Mouse (Mus musculus) ovary, adult 18-20 months (tissue): ENCODE measurements around the gene Prkcb.

ENCODE experiments used
- DNase-seq: peaks from one replicate; pipeline ENCODE4 v3.0.0; 2022; ENCODE audit warnings: low spot score, mixed read lengths

Gene Prkcb

GRCm38 (mm10) chr7:122290165-122290564 lies 1.6 kb downstream of the Prkcb start:
- DNase-seq = no peak

GRCm38 (mm10) chr7:122290771-122291170 lies 2.2 kb downstream of the Prkcb start:
- no peak for DNase-seq

GRCm38 (mm10) chr7:122292151-122292550 lies 3.6 kb downstream of the Prkcb start:
- no peak for DNase-seq

GRCm38 (mm10) chr7:122294111-122294510 lies 5.6 kb downstream of the Prkcb start:
- DNase-seq = no peak

- no peak for DNase-seq
Measured at GRCm38 (mm10) chr7:122295363-122295762, 6.8 kb downstream of the Prkcb start.

- DNase-seq = no peak
Measured at GRCm38 (mm10) chr7:122296331-122296730, 7.8 kb downstream of the Prkcb start.

DNA sequence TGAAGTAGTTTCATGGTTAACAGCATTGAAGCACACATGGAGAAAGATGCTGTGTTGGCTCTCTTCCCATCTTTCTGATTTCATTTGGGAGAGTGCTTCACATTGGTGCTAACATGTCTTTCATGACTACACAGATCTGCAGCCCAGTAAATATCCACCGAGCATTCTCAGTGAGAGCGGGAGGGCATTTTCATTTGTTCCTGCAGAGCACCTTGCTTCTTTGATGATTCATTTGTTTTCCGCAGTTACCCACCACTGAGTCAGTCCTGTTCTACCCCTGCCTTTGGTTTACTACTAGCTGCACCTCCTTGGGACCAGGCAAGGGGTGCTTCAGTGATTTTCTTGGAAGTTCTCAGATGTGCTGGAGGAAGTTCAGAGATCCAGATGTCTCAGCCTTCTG lies 8.3 kb downstream of the Prkcb start:
- no peak for DNase-seq

DNA sequence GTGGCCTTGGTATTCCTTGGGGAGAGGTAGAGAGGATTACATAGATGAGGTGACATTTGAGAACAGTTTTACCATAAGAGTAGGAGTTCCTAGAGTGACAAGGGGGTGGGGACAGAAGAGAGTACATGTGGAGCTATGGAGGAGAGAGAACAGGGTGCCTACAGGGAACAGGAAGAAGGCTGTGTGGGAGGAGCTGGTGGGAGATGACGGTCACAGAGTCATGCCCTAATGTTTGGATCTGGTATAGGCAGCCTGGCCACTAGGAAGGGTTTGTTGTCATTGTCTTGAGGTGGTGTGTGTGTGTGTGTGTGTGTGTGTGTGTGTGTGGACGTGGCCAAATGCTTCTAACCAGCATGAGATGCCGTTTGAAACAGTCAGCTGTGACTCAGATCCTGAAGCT lies 9.1 kb downstream of the Prkcb start:
- no peak for DNase-seq

- no peak for DNase-seq
Measured at GRCm38 (mm10) chr7:122298715-122299114, 10.2 kb downstream of the Prkcb start.

DNA sequence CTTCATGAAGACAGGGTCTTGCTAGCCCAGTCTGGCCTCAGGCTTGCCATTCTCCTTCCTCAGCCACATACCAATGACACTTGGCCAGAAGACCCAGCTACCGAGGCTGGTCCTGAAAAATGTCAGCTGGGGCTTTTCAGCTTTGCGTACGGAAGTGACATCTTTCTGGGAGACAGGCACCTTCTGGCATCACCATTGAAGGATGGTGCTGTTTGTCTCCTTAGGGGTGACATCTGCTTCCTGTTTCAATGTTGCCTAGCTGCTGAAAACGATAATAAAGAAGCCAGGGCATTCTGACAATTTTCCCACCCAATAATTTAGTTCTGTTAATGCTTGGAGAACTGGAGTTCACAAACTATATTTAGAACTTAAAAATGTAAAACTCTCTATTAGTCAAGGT lies 12.0 kb downstream of the Prkcb start:
- DNase-seq = no peak

DNA sequence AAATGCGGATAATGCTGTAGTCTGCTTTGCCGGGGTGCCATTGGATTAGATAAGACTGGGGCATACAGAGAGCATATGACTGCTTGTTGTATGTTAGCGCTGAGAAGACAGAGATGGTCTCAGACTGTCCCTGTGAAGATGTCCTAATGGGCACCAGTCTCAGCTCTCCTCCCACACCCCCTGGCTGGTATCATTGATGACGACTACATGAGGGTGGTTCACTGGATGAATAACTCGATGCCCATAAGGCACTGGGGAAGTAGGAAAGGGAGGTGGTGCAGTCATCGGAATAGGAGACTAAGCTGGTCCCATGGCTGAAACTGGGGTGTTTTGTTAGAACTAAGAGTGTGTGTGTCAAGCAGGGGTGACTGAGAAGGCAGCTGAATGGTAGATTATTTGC lies 14.0 kb downstream of the Prkcb start:
- no peak for DNase-seq

GRCm38 (mm10) chr7:122303988-122304387 lies 15.4 kb downstream of the Prkcb start:
- DNase-seq = no peak

GRCm38 (mm10) chr7:122304521-122304920 lies 16.0 kb downstream of the Prkcb start:
- no peak for DNase-seq

DNA sequence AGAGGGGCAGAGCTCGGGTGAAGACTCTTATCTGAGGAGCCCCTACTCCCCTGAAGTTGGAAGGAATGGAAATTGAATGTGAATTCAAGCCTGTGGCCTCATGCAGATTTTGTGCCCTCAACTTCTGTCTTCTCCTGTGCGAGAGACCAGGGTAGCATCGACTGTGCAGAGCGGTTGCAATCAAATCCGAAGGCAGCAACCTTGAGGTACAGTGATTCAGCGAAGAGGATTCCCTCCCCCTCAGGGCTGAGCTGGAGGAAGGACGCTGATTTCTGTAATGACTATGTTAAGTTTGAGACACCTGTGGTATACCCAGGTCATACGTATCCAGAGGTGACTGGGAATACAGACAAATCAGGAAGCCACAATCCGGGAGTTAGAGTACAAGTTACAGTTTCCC lies 18.7 kb downstream of the Prkcb start:
- no peak for DNase-seq

GRCm38 (mm10) chr7:122308661-122309060 lies 20.1 kb downstream of the Prkcb start:
- no peak for DNase-seq

DNA sequence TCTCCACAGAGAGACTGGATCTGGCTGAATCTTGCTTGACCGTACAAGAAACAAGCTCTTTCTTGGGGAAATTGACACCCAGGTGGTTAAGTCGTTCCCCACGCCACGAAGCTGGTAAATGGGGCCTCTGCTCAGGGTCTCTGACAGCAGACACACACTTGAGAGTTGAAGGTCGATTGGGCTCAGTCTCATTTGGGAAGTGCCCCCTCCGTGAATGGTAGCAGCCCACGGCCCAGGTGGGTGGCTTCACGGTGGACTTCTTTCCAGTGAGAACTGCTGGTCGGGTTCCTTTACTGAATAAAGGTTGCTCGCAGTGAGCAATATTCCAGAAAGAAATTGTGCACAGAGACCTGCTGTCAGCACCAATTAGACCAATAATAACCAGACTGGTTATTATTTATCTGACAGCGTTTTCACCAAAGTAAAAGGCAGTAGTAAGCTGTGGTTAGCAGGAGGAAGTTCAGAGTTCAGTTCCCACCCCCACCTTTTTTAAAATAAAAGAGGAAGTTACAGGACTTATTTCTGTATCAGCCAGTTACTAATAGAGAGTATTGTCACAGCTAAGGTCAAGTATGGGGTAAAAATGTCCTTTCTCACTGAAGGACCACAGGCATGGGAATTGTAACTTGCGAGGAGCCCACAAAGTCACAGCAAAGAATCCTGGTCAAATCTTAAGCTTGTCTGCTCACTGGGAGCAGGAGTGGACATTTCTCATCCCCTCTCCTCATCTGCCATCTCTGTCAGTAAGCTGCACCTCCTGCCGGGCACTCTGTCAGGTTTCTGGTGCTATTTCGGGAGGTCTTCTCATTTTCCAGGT lies 21.6 kb downstream of the Prkcb start:
- no peak for DNase-seq

DNA sequence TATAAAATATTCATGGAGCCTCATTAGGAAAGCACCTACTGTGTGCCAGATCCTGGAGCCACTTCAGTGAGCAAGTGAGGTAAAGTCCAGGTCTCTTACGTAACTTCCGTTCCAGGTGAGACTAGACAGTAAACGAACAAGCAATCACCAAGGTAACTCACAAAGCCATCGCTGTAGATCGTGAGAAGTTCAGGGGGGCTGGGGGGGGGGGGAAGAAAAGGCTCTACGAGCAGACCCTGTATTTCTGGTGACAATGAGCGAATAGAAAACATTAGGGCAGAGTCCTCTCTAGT lies 22.1 kb downstream of the Prkcb start:
- DNase-seq = no peak

- DNase-seq = no peak
Measured at GRCm38 (mm10) chr7:122313690-122314477, 25.3 kb downstream of the Prkcb start.

DNA sequence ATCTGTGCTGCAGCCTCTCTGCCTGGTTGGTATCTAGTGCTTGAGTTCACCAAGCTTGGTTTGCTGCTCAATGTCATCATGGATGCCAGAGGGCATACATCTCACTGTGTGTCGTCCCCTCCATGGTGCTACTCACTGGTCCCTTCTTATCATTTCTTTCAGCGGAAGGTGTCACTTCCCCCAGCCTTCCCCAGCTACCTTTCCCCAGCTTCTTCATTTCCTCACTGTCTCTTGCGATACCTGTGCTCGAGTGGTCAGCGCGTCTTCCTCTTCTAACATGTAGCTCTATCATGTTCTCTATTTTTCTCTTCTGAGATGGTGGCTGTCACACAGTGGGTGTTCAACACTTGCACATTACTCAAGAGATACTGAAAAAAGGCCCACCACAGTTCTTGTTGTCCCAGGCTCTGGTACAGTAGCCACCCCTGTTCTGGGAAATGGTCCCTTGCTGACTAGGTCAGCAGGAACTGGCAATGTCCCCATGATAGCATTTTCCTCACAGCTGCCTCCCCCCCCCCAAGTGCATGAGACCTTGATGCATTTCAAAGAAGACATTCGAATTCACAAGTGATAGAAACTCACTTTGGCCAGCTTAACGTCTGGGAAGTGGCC lies 27.3 kb downstream of the Prkcb start:
- no peak for DNase-seq

DNA sequence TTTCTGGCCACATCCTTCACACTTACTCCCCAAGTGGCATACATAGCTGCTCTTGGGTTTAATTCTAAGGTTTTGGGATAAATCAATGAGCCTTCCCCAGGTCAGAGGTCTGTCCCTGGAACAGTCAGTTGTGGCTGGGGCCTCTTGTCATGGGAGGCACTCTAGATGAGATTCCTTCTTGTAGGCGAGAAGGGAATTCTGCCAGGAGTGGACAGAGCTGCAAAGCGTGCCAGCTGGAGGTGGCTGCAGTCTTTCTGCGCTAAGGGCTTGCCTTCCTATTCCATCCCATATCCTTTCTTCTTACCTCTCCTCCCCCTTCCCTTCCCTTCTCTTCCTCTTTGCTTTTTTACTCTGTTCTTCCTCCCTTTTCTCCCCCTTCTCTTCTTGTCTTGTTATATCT lies 28.1 kb downstream of the Prkcb start:
- DNase-seq = no peak

DNA sequence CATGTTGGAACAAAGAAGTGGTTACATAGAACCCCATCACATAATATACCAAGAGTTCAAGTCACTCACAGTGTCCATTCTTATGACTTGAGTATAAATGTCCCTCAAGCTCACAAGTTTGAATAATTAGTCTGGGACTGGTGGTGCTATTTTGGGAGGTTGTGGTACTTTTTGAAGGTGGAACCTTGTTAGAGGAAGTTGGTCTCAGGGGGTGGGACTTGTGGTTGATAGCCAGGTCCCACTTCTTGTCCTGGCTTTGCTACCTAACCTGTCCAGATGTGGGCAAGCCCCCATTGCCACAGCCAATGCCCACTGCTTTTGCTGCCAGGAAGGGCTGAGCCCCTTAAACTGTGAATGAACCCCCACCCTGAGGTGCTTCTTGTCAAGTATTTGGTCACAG lies 28.9 kb downstream of the Prkcb start:
- DNase-seq = no peak

GRCm38 (mm10) chr7:122319566-122319965 lies 31.0 kb downstream of the Prkcb start:
- DNase-seq = no peak

DNA sequence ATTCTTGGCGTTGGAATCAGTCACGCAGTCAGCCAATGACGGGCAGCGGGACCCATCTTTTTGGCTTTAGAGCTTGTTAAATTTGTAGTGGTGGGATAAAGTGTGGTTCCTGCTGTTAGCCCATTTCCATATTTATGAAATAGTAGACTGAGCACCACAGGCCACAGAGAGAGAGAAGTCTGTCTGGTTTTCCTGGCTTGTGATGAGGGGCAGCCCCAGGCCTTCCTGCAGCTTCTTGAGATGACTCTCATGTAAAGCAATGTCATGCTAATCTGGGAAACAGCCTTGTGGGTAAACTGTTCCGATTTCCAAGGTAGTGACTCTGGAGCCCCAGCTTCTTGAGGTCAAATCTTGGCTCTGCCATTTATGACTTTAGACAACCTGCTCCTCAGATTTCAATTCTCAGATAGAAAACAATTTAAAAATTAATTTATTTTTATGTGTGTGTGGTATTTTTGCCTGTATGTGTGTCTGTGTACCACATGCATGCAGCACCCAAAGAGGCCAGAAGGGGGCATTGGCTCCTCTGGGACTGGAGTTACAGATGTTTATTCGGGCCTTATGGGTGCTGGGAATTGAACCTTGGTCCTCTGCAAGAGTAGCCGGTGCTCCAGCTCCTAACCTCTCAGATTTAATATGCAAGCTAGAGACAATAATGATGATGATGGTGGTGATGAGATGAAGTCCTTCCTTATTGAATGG lies 32.4 kb downstream of the Prkcb start:
- DNase-seq = no peak
